Mouse (Mus musculus): ENCODE data around the gene Ppp1r1b.

Gene Ppp1r1b

GRCm38 (mm10) chr11:98328371-98329069, 19.7 kb upstream of the Ppp1r1b start:
- DNase-seq (ENCODE audit: low spot score): no peak

DNA sequence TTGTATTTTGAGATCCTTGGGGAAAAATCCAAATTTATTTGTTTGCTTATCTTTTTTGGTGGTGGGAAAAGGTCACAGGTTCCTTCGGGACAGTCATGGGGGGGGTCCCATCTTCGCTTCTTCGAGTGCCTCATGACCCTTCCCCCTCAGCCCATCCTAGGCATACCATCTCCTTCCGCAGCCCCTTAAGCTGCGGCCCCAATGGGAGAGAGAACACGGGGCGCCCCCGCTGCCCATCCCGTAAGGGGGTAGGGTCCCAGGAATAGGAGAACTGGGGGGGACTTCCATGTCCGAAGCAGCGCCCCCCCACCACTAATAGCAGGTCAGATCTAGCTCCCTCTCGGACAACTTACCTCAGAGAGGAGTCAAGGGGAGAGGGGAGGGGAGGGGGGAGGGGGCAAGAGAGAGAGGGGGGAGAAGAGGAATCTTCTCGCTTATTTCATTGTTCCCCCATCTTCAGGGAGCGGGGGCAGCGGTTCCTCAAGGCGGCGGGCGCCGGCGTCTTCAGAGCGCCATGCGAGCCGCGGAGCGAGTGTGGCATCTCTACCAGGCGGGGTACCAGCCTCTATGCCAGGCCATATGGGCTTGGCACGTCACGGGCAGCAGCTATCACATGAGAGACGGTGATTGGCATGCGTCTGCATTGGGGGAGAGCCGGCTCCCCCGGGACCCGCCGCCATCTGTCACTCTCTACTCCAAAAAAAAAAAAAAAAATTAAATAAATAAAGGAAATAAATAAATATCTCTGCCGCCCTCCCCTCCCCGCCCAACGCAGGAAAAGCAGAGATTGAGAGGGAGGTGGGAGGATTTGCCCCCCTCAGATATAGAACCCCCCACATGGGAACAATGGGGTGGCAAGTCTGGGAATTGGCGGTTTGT, 18.9 kb upstream of the Ppp1r1b start, which contains the start of gene Neurod2:
Neurod2 (minus strand) TSS at position 568 of the 879 bp plus-strand sequence.
- no peak for DNase-seq (ENCODE audit: low spot score)

DNA sequence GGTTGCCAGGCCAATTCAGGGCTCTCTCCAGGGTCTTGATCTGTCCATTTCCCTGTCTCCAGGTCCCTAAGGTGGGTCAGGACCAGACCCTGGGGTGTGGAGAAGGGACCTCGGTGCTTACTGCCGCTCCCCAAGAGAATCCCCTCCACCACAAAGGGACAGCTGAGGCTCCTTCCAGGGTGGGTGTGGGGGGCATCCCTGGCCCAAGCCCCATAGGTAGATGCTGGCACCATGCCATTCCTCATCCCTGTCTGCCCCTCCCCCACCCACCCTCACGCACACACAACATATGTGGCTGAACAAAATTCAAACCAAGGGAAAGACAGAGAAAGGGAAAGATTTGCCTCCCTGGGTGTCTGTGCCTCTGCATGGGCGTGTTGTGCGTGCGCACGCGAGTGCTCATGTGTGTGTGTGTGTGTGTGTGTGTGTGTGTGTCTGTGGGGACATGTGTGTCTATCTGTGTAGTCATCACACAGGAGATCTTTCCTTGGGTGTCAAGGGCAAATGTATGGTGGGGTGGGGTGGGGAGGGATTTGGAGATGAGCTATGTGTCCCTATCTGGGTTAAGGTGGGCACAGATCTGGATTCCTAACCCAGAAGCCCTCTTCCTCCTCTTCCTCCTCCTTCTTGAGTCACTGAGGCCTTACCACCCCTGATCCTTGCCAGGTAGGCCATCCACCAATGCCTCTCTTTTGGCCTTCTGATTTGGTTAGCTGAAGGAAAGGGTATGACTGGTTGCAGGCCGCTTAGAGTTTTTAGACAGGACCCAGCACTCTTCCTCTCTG, 18.1 kb upstream of the Ppp1r1b start:
- DNase-seq (ENCODE audit: low spot score): no peak

- no peak for DNase-seq (ENCODE audit: low spot score)
These were observed 17.4 kb upstream of the Ppp1r1b start for GRCm38 (mm10) chr11:98330745-98331204.

- no peak for DNase-seq (ENCODE audit: low spot score)
These were observed 16.8 kb upstream of the Ppp1r1b start for GRCm38 (mm10) chr11:98331401-98331800.

- no peak for DNase-seq (ENCODE audit: low spot score)
These were observed 16.0 kb upstream of the Ppp1r1b start for GRCm38 (mm10) chr11:98332186-98332585.

GRCm38 (mm10) chr11:98332841-98333240, 15.4 kb upstream of the Ppp1r1b start:
- no peak for DNase-seq (ENCODE audit: low spot score)

DNA sequence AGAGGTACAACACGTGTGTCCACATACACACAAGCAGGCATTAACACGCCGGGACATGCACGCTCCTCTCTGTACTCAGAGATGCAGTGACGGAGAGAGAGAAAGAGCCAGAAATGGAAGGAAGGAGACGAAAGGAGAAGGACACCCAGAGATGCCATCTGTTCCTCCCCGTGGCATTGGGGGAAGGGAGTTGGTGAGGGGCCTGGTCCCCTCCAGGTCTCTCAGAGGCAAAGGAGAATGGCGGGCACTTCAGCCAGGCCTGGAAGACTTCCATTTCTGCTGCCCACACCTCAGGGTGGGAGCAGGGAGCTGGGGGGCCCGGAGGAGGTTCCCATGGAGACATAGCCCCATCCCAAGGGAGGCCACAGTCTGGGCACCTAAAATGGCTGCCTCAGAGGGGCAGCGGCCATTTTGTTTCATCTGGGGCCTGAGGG, 14.9 kb upstream of the Ppp1r1b start:
- no peak for DNase-seq (ENCODE audit: low spot score)

DNA sequence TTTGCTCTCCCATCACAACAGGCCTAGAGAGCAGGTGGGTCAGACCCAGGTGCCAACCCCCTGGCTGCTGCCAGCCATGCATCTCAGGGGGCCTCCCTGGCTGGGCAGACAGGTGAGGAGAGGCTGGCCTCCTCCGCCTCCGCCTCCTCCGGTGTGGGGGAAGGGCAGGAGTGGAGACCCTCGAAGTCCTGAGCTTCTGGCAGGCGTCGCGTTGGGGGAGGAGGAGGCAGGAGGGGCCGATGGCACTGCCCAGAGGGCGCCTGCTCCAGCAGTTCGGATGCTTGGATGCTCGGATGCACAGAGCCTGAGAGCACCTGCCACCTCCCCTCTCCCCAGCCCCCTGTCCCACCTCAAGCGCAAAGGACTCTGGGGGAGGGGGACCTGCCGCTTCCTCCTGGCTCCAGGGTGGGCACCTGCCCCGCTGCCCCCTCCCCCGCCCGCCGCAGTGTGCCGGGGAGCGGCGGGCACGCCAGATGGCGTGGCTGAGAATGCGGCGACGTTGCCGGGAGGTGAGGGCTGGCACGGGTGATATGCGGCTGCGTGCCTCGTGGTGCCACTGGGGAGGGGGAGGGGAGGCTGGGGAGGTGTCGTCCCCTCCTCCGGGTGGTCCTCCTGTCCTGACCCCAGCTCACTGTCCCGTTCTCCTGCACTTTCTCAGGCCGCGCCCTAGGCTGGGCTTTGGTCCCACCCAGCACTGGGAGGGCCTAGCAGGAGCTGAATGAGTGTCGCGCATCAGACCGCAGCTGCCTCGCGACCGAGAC, 14.0 kb upstream of the Ppp1r1b start:
- no peak for DNase-seq (ENCODE audit: low spot score)

DNA sequence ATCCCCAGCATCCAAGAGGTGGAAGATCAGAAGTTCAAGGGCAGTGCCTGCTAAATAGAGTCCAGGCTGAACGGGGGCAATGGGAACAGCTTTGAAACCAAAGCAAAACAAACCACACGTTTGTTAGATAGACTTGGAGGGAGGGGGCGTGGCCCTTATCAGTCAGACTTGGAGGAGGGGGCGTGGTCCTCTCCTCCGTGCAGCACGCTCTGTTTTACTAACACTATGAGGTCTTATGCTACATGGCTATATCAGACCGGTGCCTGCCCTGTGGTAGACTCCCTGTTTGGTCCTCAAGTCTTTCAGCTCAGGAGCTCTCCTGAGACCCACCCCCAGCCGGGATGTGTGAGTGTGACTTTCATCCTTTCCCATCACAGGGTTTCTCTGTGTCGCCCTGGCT, 13.0 kb upstream of the Ppp1r1b start:
- no peak for DNase-seq (ENCODE audit: low spot score)

GRCm38 (mm10) chr11:98336245-98337107, 11.7 kb upstream of the Ppp1r1b start:
- DNase-seq (ENCODE audit: low spot score): no peak

- no peak for DNase-seq (ENCODE audit: low spot score)
These were observed 9.7 kb upstream of the Ppp1r1b start for GRCm38 (mm10) chr11:98338507-98338961.

- no peak for DNase-seq (ENCODE audit: low spot score)
These were observed 9.1 kb upstream of the Ppp1r1b start for GRCm38 (mm10) chr11:98339071-98339501.

- no peak for DNase-seq (ENCODE audit: low spot score)
These were observed 8.4 kb upstream of the Ppp1r1b start for GRCm38 (mm10) chr11:98339679-98340287.

DNA sequence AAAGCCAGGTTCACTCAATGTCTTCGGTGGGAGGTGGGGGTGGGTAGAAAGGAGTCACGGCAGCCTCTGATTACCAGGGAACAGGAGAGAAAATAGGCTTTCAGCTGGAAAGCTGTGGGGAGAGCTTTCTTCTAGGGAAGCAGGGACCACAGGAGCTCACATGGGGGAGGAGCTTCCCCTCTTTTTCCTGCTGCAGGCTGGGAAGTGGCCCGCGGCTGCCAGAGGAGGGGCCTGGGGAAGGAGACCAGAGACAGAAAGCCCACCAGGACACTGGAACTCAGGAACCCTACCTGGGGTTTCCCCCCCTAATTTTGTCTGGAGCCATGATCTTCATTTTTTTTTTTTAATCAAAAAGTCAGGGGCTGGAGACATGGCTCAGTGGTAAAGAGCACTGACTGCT, 7.6 kb upstream of the Ppp1r1b start:
- no peak for DNase-seq (ENCODE audit: low spot score)

- no peak for DNase-seq (ENCODE audit: low spot score)
These were observed 7.0 kb upstream of the Ppp1r1b start for GRCm38 (mm10) chr11:98341174-98341573.

DNA sequence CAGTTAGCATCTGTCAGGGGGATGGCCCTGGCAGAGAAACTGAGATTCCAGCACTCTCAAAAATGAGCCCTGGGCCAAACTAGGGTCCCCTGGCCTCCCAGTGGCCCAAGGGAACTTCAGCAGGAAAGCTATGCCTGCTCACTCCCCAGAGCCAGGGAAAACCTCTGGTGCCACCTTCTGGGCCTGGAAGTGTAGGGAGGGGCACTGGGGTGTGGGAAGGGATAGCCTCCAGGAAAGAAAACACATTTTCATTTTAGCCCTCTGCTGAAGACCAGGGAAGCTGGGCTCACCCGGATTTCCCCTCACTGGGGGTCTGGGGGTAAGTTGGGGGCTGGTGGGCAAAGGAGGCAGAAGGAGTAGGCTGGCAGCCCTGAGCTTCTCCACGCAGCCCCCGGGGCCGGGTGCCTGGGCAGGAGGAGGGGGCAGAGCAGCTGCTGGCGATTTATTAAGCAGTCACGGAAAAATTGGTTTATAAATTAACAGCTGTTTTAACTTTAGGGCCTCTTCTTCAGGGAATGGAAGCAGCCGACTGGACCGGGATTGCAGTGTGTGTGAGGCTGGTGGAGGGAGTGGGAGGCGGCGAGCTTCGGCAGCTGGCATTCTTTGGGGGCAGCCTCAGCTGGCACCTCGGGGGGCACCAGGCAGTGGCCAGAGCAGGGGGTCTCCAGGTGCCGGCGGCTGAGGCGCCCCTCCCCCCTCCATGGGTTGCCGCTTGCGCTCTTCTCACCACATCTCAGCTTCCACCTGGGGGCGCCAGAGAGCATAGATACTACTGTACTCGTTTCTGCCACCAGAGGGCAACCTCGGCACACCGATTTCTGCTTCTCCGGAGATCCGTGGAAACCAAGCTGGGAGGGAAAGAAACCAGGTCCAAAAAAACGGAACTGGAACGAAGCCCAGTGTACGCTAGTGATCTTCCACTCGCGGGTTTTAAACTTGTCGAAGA, 5.9 kb upstream of the Ppp1r1b start:
- peak; percentile 87 for DNase-seq (ENCODE audit: low spot score)

GRCm38 (mm10) chr11:98345253-98345652, 3.0 kb upstream of the Ppp1r1b start:
- DNase-seq (ENCODE audit: low spot score): peak; percentile 53

GRCm38 (mm10) chr11:98346168-98346567, 2.0 kb upstream of the Ppp1r1b start:
- DNase-seq (ENCODE audit: low spot score): no peak
